Mouse (Mus musculus) heart, embryonic 11.5 days (tissue): Measurements from ENCODE around the gene Jarid2. TPM values are rescaled to one million over a fixed set of nuclear protein-coding genes. Genes with fewer than 3 reads are reported as not detected.
"Not testable (repeated sequence)": the region's sequence is repeated elsewhere in the genome, so short reads cannot be mapped to it uniquely, and the experiment has no call there.

ENCODE experiments used
- ATAC-seq: fragments of 200-750 bp; cut with Nextera tagmentation; replicated peaks from 2 replicates; pipeline ENCODE4 v1.8.0; 2017; ENCODE audit warnings: moderate library complexity; ENCODE audit not compliant: insufficient number of reproducible peaks, low FRiP score, low TSS enrichment
- H3K27ac ChIP-seq: fragments of 300-500 bp; sonication (generic); 2 replicates; pipeline ENCODE4 v1.5.1; 2014; ENCODE audit warnings: mild to moderate bottlenecking, low read depth, low read length
- H3K27me3 ChIP-seq: fragments of 300-500 bp; sonication (generic); 2 replicates; pipeline ENCODE4 v1.6.1; 2014; ENCODE audit warnings: mild to moderate bottlenecking, low read length, mixed read lengths; ENCODE audit not compliant: control insufficient read depth, insufficient read depth
- H3K36me3 ChIP-seq: fragments of 300-500 bp; sonication (generic); 2 replicates; pipeline ENCODE4 v1.6.1; 2014; ENCODE audit warnings: mild to moderate bottlenecking, low read length, moderate library complexity, mixed read lengths; ENCODE audit not compliant: control insufficient read depth, insufficient read depth
- H3K4me1 ChIP-seq: fragments of 300-500 bp; sonication (generic); 2 replicates; pipeline ENCODE4 v1.6.1; 2014; ENCODE audit warnings: low read length; ENCODE audit not compliant: control insufficient read depth, insufficient read depth
- H3K4me2 ChIP-seq: fragments of 300-500 bp; sonication (generic); 2 replicates; pipeline ENCODE4 v1.6.1; 2014; ENCODE audit warnings: mild to moderate bottlenecking, moderate library complexity
- H3K4me3 ChIP-seq: fragments of 300-500 bp; sonication (generic); 2 replicates; pipeline ENCODE4 v1.5.1; 2014; ENCODE audit warnings: low read depth, low read length
- H3K9ac ChIP-seq: fragments of 300-500 bp; sonication (generic); 2 replicates; pipeline ENCODE4 v1.6.1; 2014; ENCODE audit warnings: mild to moderate bottlenecking, low read depth, low read length, moderate library complexity
- H3K9me3 ChIP-seq: fragments of 300-500 bp; sonication (generic); replicated peaks from 2 replicates; pipeline ENCODE4 v1.6.1; 2016; ENCODE audit warnings: low read length; ENCODE audit not compliant: control insufficient read depth
- WGBS: fragments of 180-500 bp; shearing (Covaris S2); extraction: QIAGEN DNeasy Blood & Tissue Kit; methylation state at CpG from one replicate; pipeline ENCODE4 v1.1.7; 2014; ENCODE audit not compliant: insufficient replicate concordance; 5-methylcytosine and 5-hydroxymethylcytosine counted together
- polyA plus RNA-seq: library from polyadenylated mRNA; unstranded; fragments of >200 nt; fragmentation: Nextera tagmentation; extraction: Ambion mirVana; gene quantifications from 2 replicates; pipeline ENCODE4 v1.2.1, GENCODE M21; 2014

Jarid2 gene
- polyA plus RNA-seq, 1 experiment from 2014 or later = 22.4 TPM

GRCm38 (mm10) chr13:44865566-44865965 lies 136.3 kb downstream of the Jarid2 start:
- no peak for ATAC-seq
- WGBS = 87% methylated on average over 2 of the region's 2 CpGs
- H3K4me1 ChIP-seq = peaks cover 10% of the 10 kb centered on the region; the same call in 1 of the 2 replicates

GRCm38 (mm10) chr13:44868037-44868650 lies 138.9 kb downstream of the Jarid2 start:
- Histone ChIP-seq H3K27ac (no peak overlapping the region), H3K4me1 (peaks cover 7% of the 10 kb centered on the region; the same call in 1 of the 2 replicates), H3K4me3 (no peak overlapping the region), H3K36me3 (no peaks in the 10 kb centered on the region), H3K27me3 (no peaks in the 10 kb centered on the region), H3K9me3 (no peaks in the 10 kb centered on the region), H3K9ac (no peak overlapping the region), H3K4me2 (no peak overlapping the region)
- no peak for ATAC-seq
- 70% methylated on average over 4 of the region's 4 CpGs for WGBS

More at GRCm38 (mm10) chr13:44865566-44865965, 136.3 kb downstream of the Jarid2 start:
- no peak overlapping the region for H3K4me2 ChIP-seq
- H3K36me3 ChIP-seq = no peaks in the 10 kb centered on the region
- H3K9ac ChIP-seq = no peak overlapping the region
- H3K27me3 ChIP-seq = no peaks in the 10 kb centered on the region
- no peak overlapping the region for H3K27ac ChIP-seq
- H3K4me3 ChIP-seq = no peak overlapping the region
- no peaks in the 10 kb centered on the region for H3K9me3 ChIP-seq

- WGBS = 69% methylated on average over 47 of the region's 47 CpGs
- not testable (repeated sequence) for H3K4me2 ChIP-seq, H3K4me1 ChIP-seq, H3K36me3 ChIP-seq, H3K4me3 ChIP-seq, H3K27me3 ChIP-seq, H3K9me3 ChIP-seq, H3K27ac ChIP-seq, H3K9ac ChIP-seq
- ATAC-seq = peak; percentile 100
These were observed 140.3 kb downstream of the Jarid2 start for GRCm38 (mm10) chr13:44869418-44870119.

GRCm38 (mm10) chr13:44876799-44877198 lies 147.5 kb downstream of the Jarid2 start:
- 71% methylated on average over 2 of the region's 2 CpGs for WGBS
- Histone ChIP-seq H3K9ac (no peak overlapping the region), H3K4me2 (no peak overlapping the region), H3K27me3 (no peaks in the 10 kb centered on the region), H3K4me1 (peaks cover 3% of the 10 kb centered on the region; the same call in 1 of the 2 replicates), H3K36me3 (no peaks in the 10 kb centered on the region), H3K27ac (no peak overlapping the region), H3K9me3 (no peaks in the 10 kb centered on the region), H3K4me3 (no peak overlapping the region)
- ATAC-seq = no peak

GRCm38 (mm10) chr13:44881001-44881400 lies 151.7 kb downstream of the Jarid2 start:
- Histone ChIP-seq H3K4me3 (no peak overlapping the region), H3K4me1 (peaks cover 3% of the 10 kb centered on the region; the same call in 1 of the 2 replicates), H3K4me2 (no peak overlapping the region), H3K36me3 (no peaks in the 10 kb centered on the region), H3K27ac (no peak overlapping the region), H3K9me3 (no peaks in the 10 kb centered on the region), H3K27me3 (no peaks in the 10 kb centered on the region), H3K9ac (no peak overlapping the region)
- 89% methylated on average over 4 of the region's 4 CpGs for WGBS
- ATAC-seq = no peak

- H3K27ac ChIP-seq = no peak overlapping the region
- H3K4me1 ChIP-seq = no peaks in the 10 kb centered on the region
- no peak overlapping the region for H3K9ac ChIP-seq
- WGBS = 87% methylated on average over 2 of the region's 2 CpGs
- H3K4me2 ChIP-seq = no peak overlapping the region
- H3K27me3 ChIP-seq = no peaks in the 10 kb centered on the region
- no peaks in the 10 kb centered on the region for H3K9me3 ChIP-seq
- ATAC-seq = no peak
- H3K4me3 ChIP-seq = no peak overlapping the region
- no peaks in the 10 kb centered on the region for H3K36me3 ChIP-seq
These were observed 156.9 kb downstream of the Jarid2 start for GRCm38 (mm10) chr13:44886221-44886620.

GRCm38 (mm10) chr13:44890612-44891011 lies 161.3 kb downstream of the Jarid2 start:
- H3K36me3 ChIP-seq = peaks cover 3% of the 10 kb centered on the region; the same call in 1 of the 2 replicates
- H3K9ac ChIP-seq = no peak overlapping the region
- H3K4me1 ChIP-seq = peaks cover 5% of the 10 kb centered on the region; the same call in 1 of the 2 replicates
- no peak for ATAC-seq
- H3K9me3 ChIP-seq = no peaks in the 10 kb centered on the region
- no peak overlapping the region for H3K4me2 ChIP-seq
- H3K27ac ChIP-seq = no peak overlapping the region
- H3K27me3 ChIP-seq = no peaks in the 10 kb centered on the region
- 87% methylated on average over 2 of the region's 2 CpGs for WGBS
- no peak overlapping the region for H3K4me3 ChIP-seq

GRCm38 (mm10) chr13:44891813-44892730 lies 162.8 kb downstream of the Jarid2 start:
- no peak for ATAC-seq
- no peak overlapping the region for H3K4me2 ChIP-seq
- H3K4me3 ChIP-seq = no peak overlapping the region
- no peaks in the 10 kb centered on the region for H3K9me3 ChIP-seq
- H3K27ac ChIP-seq = no peak overlapping the region
- H3K36me3 ChIP-seq = peaks cover 10% of the 10 kb centered on the region
- no peak overlapping the region for H3K9ac ChIP-seq
- WGBS = 70% methylated on average over 5 of the region's 5 CpGs
- peaks cover 5% of the 10 kb centered on the region; the same call in 1 of the 2 replicates for H3K4me1 ChIP-seq
- no peaks in the 10 kb centered on the region for H3K27me3 ChIP-seq
